Mouse (Mus musculus): ENCODE measurements around the gene Gm10282.

Gm10282 gene

GRCm38 (mm10) chr8:72261431-72261830, 43.6 kb downstream of the Gm10282 start:
- DNase-seq (ENCODE audit: low read depth) = no peak

GRCm38 (mm10) chr8:72261019-72261418, 44.0 kb downstream of the Gm10282 start:
- peak; percentile 72 for DNase-seq (ENCODE audit: low read depth)

- no peak for DNase-seq (ENCODE audit: low read depth)
Measured at GRCm38 (mm10) chr8:72260585-72260984, 44.5 kb downstream of the Gm10282 start.

GRCm38 (mm10) chr8:72259862-72260261, 45.2 kb downstream of the Gm10282 start:
- no peak for DNase-seq (ENCODE audit: low read depth)

- DNase-seq (ENCODE audit: low read depth) = no peak
Measured at GRCm38 (mm10) chr8:72257902-72258238, 47.2 kb downstream of the Gm10282 start.

GRCm38 (mm10) chr8:72257171-72257901, 47.7 kb downstream of the Gm10282 start:
- DNase-seq (ENCODE audit: low read depth) = no peak

Measured in c-Kit-positive CD71-negative TER-119-negative erythroid progenitor cells, embryonic 14.5 days (primary cell).